Mouse (Mus musculus): ENCODE measurements around the gene Jagn1.

Jagn1 gene

GRCm38 (mm10) chr6:113473246-113473645, 30.9 kb downstream of the Jagn1 start:
- no peak for DNase-seq (ENCODE audit: extremely low read depth, low read depth)

- no peak for DNase-seq (ENCODE audit: extremely low read depth, low read depth)
Measured at GRCm38 (mm10) chr6:113473715-113474114, 31.3 kb downstream of the Jagn1 start.

GRCm38 (mm10) chr6:113477353-113477752, 35.0 kb downstream of the Jagn1 start:
- DNase-seq (ENCODE audit: extremely low read depth, low read depth), result no peak

GRCm38 (mm10) chr6:113478906-113479305, 36.5 kb downstream of the Jagn1 start:
- no peak for DNase-seq (ENCODE audit: extremely low read depth, low read depth)

- DNase-seq (ENCODE audit: extremely low read depth, low read depth), result no peak
Measured at GRCm38 (mm10) chr6:113480555-113481373, 38.4 kb downstream of the Jagn1 start.

- DNase-seq (ENCODE audit: extremely low read depth, low read depth), result no peak
Measured at GRCm38 (mm10) chr6:113482477-113483099, 40.2 kb downstream of the Jagn1 start.

- peak; percentile 94 for DNase-seq (ENCODE audit: extremely low read depth, low read depth)
Measured at GRCm38 (mm10) chr6:113483100-113483615, 40.8 kb downstream of the Jagn1 start, which contains the start of gene Creld1. Gene Creld1, plus strand, starts transcription at chr6:113483297.

- DNase-seq (ENCODE audit: extremely low read depth, low read depth), result no peak
Measured at GRCm38 (mm10) chr6:113483729-113484128, 41.4 kb downstream of the Jagn1 start.

GRCm38 (mm10) chr6:113487125-113487576, 44.8 kb downstream of the Jagn1 start:
- DNase-seq (ENCODE audit: extremely low read depth, low read depth), result no peak

GRCm38 (mm10) chr6:113489410-113489809, 47.0 kb downstream of the Jagn1 start:
- no peak for DNase-seq (ENCODE audit: extremely low read depth, low read depth)

- no peak for DNase-seq (ENCODE audit: extremely low read depth, low read depth)
Measured at GRCm38 (mm10) chr6:113492101-113492864, 49.9 kb downstream of the Jagn1 start.

- no peak for DNase-seq (ENCODE audit: extremely low read depth, low read depth)
Measured at GRCm38 (mm10) chr6:113494258-113494788, 52.0 kb downstream of the Jagn1 start.

- DNase-seq (ENCODE audit: extremely low read depth, low read depth), result no peak
Measured at GRCm38 (mm10) chr6:113495071-113495675, 52.8 kb downstream of the Jagn1 start.

All from MEL-GATA-1-ER (cell line).